Mouse (Mus musculus): Measurements from ENCODE around the gene Nsl1. TPM values are rescaled to one million over a fixed set of nuclear protein-coding genes. Genes with fewer than 3 reads are reported as not detected.

The Nsl1 gene
- polyA plus RNA-seq, 3 experiments from 2014 or later, result 1.1 to 7.4 (median 4.2) TPM

DNA sequence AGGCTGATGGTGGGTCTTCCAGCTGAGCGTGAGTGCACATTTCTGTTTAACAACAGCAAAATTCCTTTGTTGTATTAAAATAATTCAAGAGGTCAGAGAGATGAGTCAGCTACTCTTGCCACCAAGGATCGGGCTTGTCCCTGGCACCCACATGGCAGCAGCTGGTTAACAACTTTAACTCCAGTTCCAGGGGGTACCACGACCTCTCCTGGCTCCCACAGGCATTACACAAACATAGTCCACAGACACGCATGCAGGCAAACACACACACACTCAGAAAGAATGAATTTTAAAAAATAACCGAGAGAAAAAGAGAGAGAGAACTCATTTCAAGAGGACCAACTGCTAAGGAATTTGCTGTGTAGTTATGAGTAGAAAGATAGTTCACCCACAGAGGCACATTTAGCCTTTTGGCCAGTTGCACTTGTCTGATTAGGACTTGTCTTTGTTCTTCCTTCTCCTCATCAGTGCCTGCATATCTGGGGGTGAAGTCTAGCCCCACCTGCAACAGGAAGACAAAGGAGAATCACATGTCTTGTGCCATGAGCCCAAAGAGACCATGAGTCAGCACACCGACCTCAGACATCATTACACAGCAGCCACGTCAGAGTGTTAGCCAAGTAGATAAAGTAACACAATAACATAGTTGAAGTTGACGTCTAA is 7.8 kb upstream of the Nsl1 start:
- no peak for ATAC-seq

DNA sequence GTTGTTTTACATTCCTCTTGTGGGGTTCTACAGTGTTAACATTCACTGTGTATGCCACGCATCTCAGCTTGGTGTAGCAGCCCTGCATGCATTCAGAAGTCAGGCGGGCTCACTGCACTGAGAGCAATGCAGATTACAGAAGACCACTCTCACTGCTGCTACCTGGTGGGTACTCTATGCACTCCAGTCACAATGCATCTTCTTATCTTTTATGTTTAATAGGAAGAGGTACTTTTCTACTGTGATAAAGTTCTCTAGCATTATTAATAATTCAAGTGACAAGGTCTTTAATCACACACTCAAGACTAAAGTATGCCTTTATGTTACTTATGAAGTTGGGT is 7.3 kb upstream of the Nsl1 start:
- no peak for ATAC-seq

DNA sequence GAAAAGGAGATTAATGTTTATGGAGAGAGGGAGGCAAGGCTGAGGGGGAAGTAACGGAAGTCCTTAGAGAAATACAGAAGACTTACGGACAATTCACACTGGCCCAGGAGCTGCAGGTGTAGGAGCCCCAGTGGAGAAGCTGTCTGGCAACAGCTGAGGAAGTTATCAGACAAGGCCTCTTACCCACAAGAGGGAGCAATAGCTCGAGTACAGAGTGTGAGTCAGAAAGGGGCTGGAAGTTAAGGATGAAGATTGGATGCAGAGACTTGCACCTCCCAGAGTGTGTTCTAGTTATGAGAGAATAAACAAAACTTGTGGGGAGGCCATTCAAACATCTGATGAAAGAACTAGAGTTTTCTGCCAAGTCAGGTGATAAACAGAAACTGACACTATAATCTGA is 5.4 kb upstream of the Nsl1 start:
- ATAC-seq, result no peak

DNA sequence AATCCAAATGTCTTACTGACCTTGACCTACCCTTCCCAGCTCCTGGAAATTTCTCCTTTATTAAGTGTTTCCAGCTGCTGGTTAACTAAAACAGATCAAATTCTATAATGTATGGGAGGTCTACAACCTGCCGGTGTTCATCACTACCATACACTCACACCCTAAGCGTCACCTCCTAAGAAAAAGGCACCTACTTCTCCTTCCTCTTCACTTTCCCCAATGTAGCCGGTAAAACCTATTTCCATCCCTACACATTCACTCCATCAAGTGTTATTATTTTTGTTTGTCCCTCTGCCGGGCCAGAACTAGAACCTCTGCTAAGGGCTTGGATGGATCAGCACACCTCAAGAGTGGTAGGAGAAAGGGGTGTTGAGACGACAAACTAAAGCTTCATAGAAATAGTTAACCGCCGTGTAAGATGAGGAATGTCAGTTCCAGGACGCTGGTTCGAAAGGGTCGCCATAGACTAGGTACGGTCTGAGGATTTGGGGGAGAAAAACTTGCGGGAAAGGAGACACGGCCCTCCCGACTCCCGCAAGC is 501 bp upstream of the Nsl1 start:
- ATAC-seq, result peak; percentile 53

DNA sequence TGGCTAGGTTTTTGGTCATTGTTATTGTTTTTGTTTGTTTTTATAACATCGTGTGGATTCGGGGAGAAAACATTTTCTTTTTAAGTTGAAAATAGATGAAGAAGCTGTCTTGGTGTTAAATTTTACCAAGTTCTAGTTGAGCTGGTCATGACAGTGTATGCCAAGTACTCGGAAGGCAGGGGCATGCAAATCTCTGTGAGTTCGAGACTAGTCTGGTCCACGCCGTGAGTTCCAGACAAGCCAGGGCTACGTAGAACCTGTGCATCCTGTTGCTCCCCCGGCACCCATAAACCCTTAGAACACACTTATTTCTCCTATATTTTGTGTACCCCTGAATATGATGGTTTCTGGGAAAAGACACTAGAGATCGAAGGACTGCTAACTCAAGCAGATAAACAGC is 888 bp downstream of the Nsl1 start:
- ATAC-seq, result no peak

DNA sequence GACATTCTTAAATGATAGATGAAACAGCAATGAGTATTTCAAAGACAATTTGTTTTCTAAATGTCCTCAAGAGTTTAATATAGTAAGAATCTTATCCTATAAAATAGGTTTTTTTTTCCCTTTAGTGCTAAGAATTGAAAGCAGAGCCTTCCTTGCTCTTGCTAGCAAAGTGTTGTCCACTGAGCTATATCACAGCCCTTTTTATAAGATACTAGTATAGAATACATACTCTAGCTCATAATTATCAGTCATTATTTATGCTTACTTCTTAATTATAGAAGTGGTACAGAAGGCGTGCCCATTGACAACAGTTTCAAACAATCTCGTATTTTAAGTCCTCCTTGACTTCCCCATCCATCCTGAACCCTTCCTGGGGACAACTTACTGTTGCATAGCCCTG is 1.7 kb downstream of the Nsl1 start:
- ATAC-seq, result no peak

DNA sequence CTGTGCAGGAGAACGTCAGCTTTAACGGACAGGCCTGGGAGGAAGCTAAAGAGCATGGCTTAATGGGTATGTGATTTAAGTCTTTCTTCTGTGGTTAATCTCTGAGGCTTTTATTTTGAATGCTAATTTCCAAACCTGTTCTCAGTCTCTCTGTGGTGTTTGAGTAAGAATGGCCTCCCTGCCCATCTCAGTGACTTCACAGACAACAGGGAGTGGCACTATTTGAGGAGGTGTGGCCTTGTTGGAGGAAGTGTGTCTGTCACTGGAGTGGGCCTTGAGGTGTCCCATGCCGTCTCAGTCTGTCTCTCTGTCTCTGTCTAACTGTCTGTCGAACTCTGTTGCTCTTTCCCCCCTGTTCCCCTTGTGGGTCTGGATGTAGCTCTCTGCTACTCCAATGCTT is 2.4 kb downstream of the Nsl1 start:
- no peak for ATAC-seq

DNA sequence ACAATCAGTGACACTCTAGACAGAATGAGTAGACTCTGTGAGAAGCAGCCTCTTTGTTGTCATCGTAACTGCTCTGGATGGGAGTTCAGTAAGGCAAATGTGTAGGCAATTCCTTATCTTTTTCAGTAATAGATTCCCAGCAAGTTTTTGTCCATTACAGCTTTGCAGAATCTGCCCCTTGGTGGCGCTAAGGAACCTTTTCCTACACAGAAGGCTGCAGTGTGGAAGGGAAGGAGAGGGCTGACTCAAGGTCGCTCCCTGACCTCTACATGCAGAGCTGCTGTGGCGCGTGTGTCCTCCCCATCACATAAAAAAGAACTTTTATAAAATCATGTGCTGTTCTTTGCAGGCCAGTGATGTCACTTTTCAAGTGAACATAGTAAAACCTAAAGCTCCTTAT is 5.6 kb downstream of the Nsl1 start:
- no peak for ATAC-seq

DNA sequence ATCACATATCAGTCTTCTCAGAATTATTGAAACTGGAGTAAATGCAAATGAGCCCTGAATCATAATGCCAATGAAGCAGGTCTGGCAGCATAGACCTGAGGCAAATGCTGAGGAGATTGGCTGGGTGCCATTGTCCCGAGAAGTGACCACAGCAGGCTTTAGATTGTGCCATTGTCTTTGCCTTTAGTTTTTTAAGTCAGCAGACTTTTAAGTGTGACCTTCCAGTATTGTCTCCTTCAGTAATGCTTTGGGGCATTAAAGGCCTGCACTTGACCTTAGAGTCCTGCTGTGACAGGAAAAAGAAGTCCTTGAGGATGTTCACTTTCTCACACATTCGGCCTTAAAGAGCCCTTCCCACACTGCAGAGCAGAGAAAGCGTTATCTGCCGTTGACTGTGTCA is 7.4 kb downstream of the Nsl1 start:
- no peak for ATAC-seq

DNA sequence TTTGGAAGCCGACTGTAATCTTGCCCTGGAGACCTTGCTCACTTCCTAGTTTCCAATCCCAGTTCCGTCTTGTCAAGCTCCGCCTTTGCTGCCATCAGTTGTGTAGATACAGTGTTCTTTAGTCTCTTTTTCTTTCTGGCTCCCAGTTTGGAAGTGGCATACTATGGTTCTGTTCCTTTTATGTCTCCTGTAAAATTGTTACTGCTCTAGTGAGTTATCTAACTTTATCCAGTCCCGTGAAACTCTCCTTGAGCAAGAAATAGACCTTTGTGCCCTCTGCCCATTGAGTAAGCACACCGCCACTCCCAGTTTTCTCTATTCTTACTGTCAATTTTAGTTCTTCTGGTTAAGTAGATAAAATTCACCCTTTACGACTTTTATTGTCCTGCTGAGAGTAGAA is 8.8 kb downstream of the Nsl1 start:
- ATAC-seq, result no peak

DNA sequence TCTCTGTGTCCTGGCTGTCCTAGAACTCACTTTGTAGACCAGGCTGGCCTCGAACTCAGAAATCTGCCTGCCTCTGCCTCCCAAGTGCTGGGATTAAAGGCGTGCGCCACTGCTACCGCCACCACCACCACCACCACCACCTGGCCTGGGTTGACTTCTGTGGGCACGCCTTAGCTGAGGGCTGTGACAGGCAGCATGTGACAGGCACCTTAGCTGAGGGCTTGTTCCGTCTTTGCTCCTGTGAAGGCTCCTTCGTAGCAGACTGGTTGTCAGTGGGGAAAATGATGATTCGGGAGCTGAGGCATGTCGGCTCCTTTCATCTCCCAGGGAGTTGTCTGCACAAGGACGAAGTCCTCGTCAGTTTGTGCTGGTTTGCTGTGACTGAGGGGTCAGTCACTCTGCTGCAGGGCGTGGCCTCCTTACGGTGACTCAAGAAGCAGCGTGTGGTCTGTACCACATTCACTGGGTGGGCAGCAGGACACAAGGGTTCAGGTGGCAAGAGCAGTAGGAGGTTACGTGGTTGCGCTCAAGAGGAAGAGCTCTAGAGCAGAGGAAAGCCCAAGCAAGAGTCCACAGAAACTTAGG is 9.6 kb downstream of the Nsl1 start:
- no peak for ATAC-seq

DNA sequence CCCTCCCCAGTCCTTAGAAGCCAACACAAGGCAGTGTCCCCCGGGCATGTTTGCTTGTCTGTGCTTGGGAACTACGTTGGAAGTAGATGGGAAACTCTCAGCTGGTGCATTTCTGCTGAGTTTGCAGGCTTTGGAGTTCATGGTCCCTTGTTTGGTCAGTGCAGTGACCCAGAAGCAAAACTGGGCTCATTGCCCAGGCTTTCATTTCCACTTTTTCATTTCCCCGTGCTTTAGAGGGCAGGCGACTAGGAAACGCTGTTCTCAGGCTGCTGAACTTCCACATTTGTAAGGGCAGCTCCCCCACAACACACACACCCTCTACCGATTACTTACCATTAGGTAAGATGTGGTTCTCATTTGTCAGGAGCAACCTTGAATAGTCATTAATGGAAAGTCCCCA is 10.2 kb downstream of the Nsl1 start:
- ATAC-seq, result no peak

DNA sequence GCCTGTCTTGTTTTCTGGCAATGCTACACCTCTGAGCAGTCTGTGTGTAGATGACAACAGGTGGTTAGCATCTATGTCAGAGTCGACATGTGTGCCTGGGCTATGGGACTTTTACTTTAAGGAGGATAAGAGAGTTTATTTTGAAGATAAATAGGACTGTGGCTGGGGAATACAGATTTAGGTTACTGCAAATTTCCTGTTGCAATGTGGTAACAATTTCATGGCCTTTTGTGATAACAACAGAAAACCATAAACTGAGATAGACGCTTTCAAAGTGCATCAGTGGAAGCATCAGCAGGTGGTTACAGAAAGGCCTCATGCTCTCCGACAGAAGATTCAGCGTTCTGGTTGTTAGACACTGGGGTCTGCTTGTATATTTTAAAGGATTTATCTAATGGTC is 10.7 kb downstream of the Nsl1 start:
- ATAC-seq, result no peak

DNA sequence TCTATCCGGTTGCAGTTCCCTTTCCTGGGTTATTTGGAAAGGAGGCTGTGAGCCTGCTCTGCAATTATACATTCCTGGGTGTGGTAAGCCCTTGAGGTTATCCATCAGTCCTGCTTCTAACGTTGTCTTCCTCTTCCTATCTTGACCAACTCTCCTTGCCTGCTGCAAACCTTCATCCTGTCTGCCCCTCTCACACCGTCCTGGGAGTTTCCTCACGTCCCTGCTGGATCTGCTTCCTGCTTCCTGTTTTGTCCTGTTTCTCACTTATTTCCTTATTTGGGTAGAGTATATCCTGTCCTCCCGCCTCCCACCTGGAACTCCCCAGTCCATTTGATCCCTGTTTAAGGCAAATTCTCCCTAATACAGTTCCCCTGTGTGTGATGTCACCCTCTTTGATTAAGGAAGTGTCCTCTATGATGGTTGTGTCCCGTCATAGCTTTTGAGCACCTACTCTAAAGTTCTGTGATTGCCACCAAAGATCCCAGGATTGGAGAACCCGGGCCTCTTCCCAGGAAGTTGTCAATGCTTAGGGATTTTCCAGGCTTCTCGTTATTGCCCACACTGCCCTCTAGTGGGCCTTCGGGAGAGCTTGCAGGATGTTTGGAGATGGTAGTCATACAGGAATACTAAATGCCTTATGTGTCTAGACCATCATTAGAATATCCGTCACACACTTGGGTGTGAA is 12.5 kb downstream of the Nsl1 start:
- ATAC-seq, result no peak

DNA sequence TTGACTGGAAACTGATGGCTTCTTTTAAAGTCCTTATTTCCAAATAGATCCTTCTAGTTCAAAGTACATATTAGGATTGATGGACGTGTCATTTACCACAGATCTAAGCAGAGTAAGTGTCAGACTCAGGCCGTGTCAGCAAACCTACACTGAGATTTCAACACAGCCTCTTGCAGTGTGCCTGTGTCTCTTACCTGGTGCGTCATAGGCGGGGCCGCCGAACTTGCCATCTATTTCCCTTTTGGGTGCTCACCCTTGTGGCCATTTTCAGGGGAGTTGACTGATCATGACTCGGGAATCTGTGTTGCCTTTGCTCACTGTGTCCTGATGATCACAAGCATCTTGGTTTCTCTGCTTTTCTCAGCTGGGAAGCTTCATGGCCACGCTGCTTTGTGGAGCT is 20.4 kb downstream of the Nsl1 start:
- ATAC-seq, result no peak

DNA sequence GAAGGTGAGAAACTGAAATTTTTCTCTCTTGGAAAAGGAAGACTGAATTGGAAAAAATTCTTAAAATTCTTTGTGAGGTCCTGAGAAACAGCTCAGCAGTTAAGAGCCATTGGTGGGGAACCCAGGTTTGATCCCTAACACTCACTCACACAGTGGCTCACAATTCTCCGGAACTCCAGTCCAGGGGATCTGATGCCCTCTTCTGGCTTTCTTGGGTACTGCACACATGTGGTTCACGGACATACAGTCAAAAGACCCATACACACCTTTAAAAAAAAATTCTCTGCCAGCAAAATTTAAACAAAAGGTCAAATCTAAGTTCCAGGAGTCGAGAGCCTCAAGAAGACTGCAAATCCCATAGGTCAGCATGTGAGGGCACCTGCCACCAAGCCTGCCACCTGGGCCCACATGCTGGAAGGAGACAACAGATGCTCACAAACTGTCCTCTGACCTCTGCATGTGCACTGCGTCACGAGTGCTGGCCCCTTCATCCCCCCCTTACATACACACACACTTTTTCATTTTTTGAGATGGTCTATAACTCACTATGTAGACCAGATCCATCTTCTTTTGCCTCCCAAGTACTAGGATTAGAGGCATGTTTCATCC is 22.2 kb downstream of the Nsl1 start:
- no peak for ATAC-seq

DNA sequence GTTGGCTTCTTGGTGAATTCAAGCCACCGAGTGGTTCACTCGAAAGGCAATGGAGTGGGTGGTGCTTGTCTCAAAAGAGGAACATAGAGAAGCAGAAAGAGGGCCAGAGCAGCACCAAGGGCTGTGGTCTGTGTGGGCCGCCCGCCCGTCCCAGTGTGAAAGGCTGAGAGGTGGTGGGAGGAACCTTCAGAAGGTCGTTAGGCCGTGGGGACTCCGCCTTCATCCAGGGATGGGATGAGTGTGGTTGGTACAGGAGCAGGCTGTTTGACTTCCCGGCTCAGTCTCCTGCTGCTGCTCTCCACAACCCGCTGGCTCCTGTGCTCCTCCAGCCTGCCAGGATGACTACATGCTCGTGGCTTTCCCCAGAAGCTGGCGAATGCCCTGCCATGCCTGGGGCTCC is 22.8 kb downstream of the Nsl1 start:
- ATAC-seq, result no peak

DNA sequence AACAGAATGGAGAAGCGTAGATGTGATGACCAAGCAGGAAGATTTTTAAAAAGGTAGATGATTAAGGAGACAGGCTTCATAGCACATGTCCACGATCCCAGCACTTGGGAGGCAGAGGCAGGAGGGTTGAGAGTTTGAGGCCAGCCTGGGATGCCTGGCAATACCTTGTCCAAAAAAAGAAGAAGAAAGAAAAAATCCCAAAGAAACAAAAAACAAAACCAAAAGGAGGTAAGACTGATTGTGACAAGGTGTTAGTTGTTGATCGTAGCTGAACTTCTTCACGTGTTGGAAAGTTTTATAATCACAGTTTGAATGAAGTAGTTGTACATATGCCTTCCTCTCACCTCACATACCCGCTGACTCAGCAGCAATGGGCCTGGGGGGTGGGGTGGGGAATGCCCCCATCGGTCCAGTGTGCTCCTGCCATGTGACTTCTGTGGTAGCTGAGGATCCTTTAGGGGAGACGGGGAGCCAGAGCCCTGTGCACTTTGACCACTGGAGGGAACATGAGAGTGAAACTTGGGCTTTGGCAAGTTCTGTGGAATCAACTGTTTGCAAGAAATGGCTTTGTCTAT is 23.6 kb downstream of the Nsl1 start:
- no peak for ATAC-seq

DNA sequence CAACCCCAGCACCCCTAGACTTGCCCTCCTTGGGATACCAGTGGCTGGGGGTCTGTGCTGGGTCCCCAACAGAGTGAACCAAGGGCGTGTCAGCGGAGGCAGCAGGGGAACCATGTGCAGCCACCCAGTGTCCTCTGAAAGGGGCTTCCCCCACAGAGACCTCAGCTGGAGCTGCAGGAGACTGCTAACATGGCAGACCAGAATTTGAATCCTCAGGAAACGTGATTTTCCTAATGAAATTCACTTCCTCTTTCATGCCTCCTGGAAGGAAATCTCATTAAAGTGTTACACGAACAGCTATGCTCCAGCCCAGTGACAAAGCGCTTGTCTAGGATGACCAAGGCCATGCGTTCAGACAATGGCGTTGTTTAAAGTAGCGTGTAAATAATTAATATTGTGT is 24.1 kb downstream of the Nsl1 start:
- no peak for ATAC-seq

DNA sequence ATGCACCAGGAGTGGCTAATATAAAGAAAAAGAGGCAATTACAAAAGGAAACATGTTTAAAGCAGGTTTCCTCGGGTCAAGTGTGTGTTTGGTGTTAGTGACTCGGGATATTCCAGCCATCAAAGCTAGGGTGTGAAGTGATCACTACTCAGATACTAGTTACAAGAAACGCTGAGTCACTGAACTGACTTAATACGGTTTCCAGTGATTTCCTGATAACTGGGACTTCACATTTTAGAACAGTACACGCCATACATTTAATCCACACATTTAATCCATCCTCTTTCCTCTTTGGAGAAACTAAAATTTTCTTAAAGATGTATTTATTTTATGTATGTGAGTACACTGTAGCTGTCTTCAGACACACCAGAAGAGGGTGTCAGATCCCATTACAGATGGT is 25.1 kb downstream of the Nsl1 start:
- no peak for ATAC-seq

DNA sequence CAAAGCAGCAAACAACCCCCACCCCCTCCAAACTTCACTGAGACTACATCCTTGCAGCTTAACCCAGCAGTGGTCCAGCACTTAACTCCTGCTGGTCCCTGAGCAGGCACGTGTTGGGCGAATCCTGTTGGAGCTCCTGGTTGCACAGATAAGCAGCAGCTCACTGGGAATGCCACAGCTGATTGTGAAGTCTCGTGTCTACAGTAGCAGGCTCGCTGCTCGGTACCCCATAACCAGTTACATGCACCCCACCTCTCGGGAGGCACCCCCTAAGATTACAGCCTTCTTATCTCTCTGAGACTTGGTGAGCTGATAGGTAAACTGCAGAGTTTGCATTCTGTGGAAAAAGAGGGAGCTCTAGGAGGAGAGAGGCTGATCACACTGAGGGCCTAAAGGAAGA is 26.5 kb downstream of the Nsl1 start:
- ATAC-seq, result no peak

DNA sequence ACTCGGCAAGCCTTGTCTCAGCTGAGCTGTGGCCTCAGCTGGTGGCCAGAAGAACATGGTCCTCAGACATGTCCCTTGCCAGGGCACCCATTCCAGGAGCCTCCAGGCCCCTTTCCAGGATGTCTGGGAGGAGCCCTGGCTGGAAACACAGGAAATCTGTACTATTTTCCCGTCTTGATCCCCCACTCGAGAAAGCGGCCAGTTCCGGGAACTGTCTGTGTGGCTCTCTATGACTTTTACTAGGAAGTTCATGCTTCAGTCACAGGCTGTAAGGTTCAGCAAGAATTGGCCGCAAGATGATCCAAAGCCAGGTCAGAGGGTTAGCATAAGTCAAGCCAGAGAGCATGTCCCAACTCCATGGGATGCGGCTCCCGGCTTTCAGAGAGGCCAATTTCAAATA is 29.2 kb downstream of the Nsl1 start:
- no peak for ATAC-seq

DNA sequence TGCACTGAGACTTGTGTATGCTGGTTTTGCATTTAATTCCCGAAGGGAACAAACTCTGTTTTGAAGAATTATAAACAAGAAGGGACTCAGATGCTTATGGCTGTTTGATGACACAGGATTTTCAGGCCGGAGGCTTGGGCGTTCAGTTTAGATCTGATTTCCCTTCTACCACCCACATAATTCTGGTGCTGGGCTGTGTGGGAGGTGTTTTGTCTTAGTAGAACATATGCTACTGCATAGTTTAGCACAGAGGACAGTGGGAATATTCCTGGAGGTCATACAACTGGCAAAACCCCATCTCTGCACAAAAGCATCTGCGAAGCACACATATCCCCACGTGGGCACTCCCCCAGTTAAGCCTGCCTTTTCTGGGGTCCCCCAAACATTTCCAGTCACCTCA is 30.8 kb downstream of the Nsl1 start:
- no peak for ATAC-seq

DNA sequence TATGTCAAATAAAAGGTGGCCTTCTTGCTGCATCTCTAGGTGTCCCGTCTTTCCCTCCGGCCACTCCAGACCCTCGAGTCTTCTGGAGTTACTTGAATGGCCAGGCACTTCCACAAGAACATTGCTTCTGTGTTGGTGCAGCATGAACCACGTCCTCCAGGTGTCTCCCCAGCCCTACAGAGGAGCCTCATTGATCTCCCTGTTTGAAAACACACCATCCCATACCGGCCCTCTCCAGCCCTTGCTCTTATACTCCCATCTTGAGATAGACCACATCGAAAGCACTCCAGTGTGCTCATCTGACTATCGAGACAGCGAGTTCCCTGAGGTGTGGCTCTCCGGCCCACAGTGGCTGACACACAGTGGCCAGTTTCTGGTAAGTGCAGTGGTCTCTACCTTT is 32.2 kb downstream of the Nsl1 start:
- ATAC-seq, result no peak

Measured in inflammation-experienced regulatory T-cells, adult 6 months (primary cell).